Mouse (Mus musculus) lung, postnatal 25 days (tissue): ENCODE results near the gene Tcf7l2.

Experiments
- DNase-seq: peaks from one replicate; pipeline ENCODE4 v3.0.0; 2022; ENCODE audit warnings: low spot score

Tcf7l2 gene

GRCm38 (mm10) chr19:55832122-55832521, 90.5 kb downstream of the Tcf7l2 start:
- DNase-seq = no peak

- no peak for DNase-seq
These were observed 92.3 kb downstream of the Tcf7l2 start for GRCm38 (mm10) chr19:55833807-55834385.

- no peak for DNase-seq
These were observed 95.5 kb downstream of the Tcf7l2 start for GRCm38 (mm10) chr19:55836930-55837687.

- peak; percentile 56 for DNase-seq
These were observed 96.3 kb downstream of the Tcf7l2 start for GRCm38 (mm10) chr19:55837924-55838323.

DNA sequence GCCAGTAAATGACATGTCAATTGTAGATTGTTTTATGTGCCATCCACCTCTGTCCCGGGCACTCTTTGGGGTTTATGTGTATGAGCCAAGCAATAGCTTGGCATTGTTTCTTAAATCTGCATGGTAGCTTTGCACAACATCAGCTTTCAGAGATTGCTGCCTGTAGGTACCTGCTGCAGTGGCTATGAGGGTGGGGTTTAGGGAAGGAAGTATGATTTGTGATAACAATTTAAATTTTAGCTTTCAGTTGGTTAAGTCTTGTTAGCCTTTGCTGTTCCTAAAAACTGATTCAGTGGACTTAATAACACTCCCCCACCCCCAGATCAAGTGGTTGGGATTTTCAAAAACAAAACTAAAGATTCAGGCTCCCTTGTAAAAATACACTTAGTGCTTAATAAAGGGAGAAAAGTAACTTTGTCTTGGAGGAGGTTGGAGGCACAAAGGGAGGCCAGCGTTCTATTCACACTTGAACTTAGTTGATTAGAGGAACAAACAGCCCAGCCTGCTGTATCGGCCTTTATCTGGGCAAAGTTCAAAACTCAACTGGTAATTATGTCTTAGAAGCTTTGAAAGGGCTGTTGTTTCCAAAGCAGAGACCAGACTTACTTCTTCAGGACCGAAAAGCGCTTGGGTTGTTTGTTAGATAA, 96.9 kb downstream of the Tcf7l2 start:
- no peak for DNase-seq

GRCm38 (mm10) chr19:55839036-55839555, 97.5 kb downstream of the Tcf7l2 start:
- no peak for DNase-seq

- no peak for DNase-seq
These were observed 99.0 kb downstream of the Tcf7l2 start for GRCm38 (mm10) chr19:55840499-55841121.

DNA sequence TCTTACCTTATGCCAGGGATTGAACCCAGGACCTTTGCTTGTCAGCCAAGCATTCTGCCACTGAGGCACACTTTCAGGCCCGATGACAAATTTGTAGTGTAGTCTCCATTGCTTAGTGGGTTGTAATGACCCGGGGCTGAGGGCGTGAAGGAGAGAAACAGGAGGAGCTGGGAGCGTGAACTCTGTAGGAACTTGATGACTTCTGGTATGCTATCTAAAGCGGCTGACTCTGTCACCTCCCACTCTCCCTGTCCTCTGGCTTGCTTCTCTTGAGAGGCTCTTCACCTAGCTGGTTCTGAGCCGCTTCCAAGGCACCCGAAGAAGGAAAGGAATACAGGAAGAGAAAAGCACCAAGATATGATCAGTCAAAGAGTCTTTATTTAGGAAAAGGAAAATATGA, 100.4 kb downstream of the Tcf7l2 start:
- DNase-seq = no peak

GRCm38 (mm10) chr19:55843111-55843887, 101.7 kb downstream of the Tcf7l2 start:
- DNase-seq = no peak

DNA sequence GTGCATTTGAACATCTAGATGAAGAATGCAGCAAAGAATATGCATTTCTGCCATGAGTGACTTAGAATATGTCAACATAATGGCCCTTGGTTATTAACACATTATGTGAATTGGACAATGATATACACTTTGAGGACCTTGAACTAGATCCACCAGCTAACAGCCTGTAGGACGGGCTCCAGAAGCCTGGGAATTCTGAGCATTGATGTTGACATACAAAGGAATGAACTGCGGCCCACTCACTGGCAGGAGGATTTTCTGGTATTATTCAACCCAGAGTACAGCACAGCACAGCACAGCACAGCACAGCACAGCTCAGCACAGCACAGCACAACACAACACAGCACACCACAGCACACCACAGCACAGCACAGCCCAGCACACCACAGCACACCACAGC, 104.1 kb downstream of the Tcf7l2 start:
- DNase-seq = no peak

- DNase-seq = no peak
These were observed 104.6 kb downstream of the Tcf7l2 start for GRCm38 (mm10) chr19:55846256-55846655.

- no peak for DNase-seq
These were observed 105.4 kb downstream of the Tcf7l2 start for GRCm38 (mm10) chr19:55847043-55847442.

- DNase-seq = no peak
These were observed 108.9 kb downstream of the Tcf7l2 start for GRCm38 (mm10) chr19:55850402-55851078.

DNA sequence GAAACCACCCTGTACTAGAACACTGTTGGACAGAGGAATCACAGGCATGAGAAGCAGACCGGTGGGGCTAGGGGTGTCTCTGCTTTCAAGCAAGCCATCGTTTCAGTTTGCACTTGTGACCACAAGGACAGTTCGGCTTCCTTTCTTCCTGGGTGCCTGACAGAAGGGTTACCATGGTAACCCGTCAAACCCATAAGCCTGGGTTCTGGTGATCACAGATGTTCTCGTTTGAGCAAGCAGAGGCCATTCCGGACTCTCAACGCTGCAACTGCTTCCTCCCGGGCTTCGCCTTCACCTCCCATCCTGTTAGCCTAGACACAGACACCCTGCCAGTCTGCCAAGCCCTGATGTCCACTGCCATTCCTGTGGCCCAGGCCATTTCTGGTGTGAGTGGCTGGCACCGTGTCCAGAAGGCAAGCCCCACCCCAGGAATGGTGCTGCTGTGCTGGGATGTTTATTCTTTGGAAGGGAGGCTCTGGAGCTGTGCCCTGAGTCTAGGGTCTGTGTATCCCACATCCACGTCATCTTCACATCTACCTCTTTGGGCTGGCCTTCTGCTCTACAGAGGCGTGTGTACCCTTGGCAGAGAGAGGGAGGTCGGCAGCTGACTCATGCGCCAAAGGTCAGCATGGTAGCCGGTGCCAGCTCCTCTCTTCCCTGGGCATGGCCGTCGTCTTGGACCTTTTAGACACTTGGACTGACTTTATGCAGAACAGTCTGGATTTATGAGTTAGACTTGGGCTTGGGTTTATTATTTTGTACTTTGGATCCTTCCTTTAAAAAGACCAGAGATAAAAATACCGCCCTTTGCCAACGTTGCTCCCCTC, 110.1 kb downstream of the Tcf7l2 start:
- DNase-seq = no peak

DNA sequence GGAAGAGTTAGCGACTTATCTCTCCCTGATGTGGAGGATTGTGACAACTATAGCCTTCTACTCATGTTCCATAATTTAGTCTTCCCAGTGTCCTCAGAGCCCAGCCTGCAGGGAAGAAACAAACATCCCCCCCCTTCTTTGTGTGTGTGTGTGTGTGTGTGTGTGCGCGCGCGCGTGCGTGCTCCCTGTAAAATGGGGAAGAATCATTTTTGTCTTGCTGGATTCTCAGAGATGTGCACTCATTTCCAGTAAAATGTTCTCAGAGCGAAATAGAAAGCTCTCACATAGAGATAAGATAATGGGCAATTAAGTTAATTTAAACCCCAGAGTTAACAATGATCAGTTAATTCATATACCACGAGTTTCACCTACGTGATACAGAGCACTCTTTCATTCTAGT, 112.8 kb downstream of the Tcf7l2 start:
- DNase-seq = no peak

DNA sequence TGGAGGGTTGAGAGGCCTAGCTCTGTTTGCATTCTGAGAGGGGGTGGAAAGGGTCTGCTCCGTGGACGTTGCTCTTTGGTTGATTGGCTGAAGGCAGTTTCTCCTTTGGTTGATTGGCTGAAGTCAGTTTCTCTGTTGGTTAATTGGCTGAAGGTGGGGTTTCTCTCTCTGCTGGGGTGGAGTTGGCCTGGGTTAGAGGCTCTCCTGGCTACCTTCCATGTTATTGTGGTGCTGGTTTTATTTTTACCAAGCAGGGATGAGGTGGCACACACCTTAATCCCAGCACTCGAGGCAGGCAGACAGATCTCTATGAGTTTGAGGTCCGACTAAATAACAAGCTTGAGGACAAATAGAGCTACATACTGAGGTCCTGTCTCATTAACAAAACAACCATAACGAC, 114.0 kb downstream of the Tcf7l2 start:
- DNase-seq = no peak

GRCm38 (mm10) chr19:55857328-55857727, 115.7 kb downstream of the Tcf7l2 start:
- no peak for DNase-seq

- DNase-seq = no peak
These were observed 118.6 kb downstream of the Tcf7l2 start for GRCm38 (mm10) chr19:55860009-55860743.

DNA sequence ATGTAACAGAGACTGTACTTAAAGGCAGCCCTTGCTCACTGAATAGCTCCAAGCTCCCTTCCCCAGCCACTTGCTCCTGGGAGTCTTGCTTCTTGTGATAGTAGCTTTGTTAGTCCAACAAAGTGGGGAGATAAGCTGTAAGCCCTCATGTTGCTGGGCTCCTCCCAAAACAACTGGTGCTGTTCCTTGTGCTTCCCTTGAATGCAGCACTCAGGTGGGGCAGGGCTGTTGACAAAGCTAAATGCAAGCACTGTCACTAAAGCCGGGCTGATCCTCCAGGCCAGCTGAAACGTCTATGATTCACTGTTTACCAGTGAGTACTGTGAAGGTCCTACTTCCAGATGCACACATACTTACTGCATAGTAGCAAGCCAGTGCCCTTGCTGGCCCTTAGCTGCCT, 120.1 kb downstream of the Tcf7l2 start:
- no peak for DNase-seq

DNA sequence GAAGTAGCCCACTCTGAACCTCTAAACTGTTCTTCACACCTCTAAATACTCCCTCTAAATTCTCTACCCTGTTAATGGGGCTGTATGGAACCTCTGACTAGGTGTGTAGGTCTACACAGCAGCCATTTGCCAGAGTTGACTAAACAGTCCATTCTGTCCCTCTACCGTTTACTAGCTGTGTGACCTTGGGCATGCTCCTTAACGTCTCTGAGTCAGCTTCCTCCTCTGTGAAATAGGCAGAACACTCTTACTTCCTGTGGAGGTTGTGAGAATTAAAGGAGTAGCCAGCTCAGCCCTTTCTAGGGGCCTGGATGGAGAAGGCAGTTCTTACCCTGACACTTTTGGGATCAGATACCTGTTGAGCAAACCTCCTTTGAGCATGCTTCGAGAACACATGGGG, 120.9 kb downstream of the Tcf7l2 start:
- no peak for DNase-seq
